Mouse (Mus musculus) layer of hippocampus, adult 2 months (tissue): Measurements from ENCODE around the gene Thsd4. TPM values are rescaled to one million over a fixed set of nuclear protein-coding genes. Genes with fewer than 3 reads are reported as not detected.
A peak's percentile ranks its signal among the peaks of the same experiment; 100 is the strongest.

Source experiments
- DNase-seq, 2 experiments: peaks; one replicate each; pipeline ENCODE4 v3.0.0; 2022; ENCODE audit warnings: low spot score in 2 of 2
- H3K27ac ChIP-seq: fragments of 200-600 bp; 2 replicates; pipeline ENCODE4 v1.8.1; 2022
- H3K4me3 ChIP-seq: fragments of 200-600 bp; 2 replicates; pipeline ENCODE4 v1.8.1; 2022; ENCODE audit warnings: mild to moderate bottlenecking
- CTCF ChIP-seq: fragments of 200-600 bp; conservative IDR thresholded peaks from 2 replicates; pipeline ENCODE4 v1.8.1; 2022; ENCODE audit warnings: antibody characterized with exemption, mild to moderate bottlenecking, moderate library complexity
- total RNA-seq, 2 experiments: library from RNA; stranded (reverse); gene quantifications; 2 replicates each; pipeline ENCODE4 v1.2.3; 2021

Thsd4 gene
- total RNA-seq, 2 experiments from 2014 or later = 18.9 to 20.9 TPM

GRCm38 (mm10) chr9:60530310-60530709, 8.5 kb upstream of the Thsd4 start:
- TF ChIP-seq CTCF = no peak
- no peak overlapping the region for H3K4me3 ChIP-seq
- no peak for DNase-seq
- no peak overlapping the region for H3K27ac ChIP-seq

GRCm38 (mm10) chr9:60529348-60530243, 7.8 kb upstream of the Thsd4 start:
- TF ChIP-seq CTCF = no peak
- no peak for DNase-seq
- no peak overlapping the region for H3K27ac ChIP-seq
- no peak overlapping the region for H3K4me3 ChIP-seq

- no peak for DNase-seq
- TF ChIP-seq CTCF = no peak
- H3K4me3 ChIP-seq = no peak overlapping the region
Observed at GRCm38 (mm10) chr9:60528269-60528668, 6.4 kb upstream of the Thsd4 start.

DNA sequence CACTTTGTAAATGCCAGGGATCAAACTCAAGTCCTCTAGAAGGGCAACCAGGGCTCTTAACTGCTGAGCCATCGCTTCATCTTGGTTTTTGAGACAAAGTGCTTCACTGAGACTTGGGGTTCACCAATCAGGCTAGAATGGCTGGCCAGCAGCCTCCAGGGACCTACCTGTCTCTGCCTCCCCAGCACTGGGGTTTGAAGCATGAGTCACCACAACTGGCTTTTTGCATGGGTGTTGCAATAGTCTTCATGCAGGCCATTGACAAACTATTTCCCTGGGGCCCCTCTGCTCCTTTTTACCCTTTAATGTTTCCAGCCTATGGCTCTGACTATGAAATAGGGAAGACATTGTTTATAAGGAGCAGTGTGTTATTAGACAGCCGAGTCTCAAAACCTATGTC, 6.0 kb upstream of the Thsd4 start:
- TF ChIP-seq CTCF = no peak
- no peak overlapping the region for H3K27ac ChIP-seq
- no peak for DNase-seq
- no peak overlapping the region for H3K4me3 ChIP-seq

More at GRCm38 (mm10) chr9:60528269-60528668, 6.4 kb upstream of the Thsd4 start:
- H3K27ac ChIP-seq = no peak overlapping the region

- no peak overlapping the region for H3K4me3 ChIP-seq
- TF ChIP-seq CTCF = no peak
- DNase-seq = no peak
- no peak overlapping the region for H3K27ac ChIP-seq
Observed at GRCm38 (mm10) chr9:60527051-60527450, 5.2 kb upstream of the Thsd4 start.

DNA sequence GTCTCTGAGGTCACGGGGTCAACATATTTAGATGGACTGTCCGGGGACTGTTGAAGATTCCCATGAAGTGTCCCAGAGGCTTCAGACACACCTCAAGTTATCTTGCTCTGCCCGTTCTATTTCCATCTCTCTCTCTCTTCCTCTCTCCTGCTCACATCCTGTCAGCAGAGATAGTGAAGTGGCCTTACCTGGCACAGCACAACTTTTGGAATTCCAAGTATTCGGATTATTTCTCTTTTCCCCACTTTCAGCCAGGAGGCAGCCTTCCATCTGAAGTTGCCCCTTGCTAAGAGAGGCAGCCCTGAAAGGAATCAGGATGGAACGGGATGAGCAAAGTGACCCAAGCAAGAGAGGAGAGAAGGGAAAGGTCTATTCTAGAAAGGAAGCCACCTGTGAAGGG, 4.3 kb upstream of the Thsd4 start:
- Histone ChIP-seq H3K27ac (no peak overlapping the region), H3K4me3 (no peak overlapping the region)
- no peak for DNase-seq
- TF ChIP-seq CTCF = no peak

DNA sequence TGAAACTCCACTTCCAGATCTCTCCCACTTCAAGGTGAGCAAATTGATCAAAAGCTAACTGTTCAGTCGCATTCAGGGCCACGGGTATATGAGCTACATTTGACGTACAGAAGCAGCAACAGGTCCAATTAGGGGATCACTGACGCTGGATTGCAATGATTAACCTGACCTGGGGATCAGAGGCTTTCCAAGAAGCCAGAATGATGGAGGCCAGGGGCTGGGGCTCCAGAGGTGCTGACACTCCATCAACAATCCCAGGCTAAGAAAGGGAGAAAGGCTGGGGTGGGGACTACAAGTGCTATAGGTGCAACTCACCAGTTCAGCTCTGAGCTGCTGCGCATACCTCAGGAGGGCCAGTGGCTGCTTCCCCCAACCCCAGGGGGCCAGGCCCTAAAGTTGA, 703 bp downstream of the Thsd4 start:
- Histone ChIP-seq H3K27ac (no peak overlapping the region), H3K4me3 (peak overlapping the region; percentile 48; the same call in 1 of the 2 replicates)
- TF ChIP-seq CTCF = no peak
- DNase-seq = no peak

DNA sequence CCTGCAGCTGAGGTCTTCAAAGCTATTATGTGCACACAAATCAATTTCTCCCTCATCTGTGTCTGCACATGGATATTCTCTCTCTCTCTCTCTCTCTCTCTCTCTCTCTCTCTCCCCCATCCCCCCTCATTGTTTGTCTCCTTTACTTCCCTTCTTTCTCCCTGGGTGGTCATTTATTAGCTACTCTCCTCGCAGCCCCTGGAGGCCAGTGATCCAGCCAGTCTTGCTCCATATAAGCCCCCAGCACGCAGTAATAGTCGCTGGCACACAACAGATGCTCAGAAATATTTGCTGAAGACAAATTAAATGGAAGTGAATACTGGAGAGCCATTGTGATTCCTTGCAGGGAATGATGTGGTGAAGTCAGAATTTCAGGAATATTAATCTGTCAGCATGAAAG, 2.2 kb downstream of the Thsd4 start:
- Histone ChIP-seq H3K4me3 (no peak overlapping the region), H3K27ac (no peak overlapping the region)
- TF ChIP-seq CTCF = no peak
- DNase-seq = no peak

GRCm38 (mm10) chr9:60518216-60518615, 3.6 kb downstream of the Thsd4 start:
- TF ChIP-seq CTCF = no peak
- Histone ChIP-seq H3K4me3 (no peak overlapping the region), H3K27ac (no peak overlapping the region)
- no peak for DNase-seq

DNA sequence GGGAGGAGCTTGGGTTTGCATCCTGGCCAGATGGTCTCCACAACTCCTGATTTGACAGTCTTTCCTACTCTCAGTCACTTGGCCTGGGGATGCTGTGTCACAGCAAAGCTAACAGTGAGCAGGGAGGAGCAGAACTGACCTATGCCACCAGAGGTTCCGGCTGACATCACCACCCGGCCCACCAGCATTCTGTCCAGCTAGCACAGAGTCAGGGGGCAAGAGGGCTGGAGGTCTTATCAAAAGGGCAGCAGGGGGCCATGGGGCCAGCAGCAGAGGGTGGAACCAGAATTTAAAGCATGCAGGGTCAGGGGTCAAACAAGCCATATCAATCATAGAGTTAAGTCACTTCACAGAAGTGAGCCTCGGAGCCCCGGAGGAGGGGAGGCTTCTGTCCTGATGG, 4.7 kb downstream of the Thsd4 start:
- Histone ChIP-seq H3K4me3 (no peak overlapping the region), H3K27ac (no peak overlapping the region)
- TF ChIP-seq CTCF = no peak
- no peak for DNase-seq

- no peak overlapping the region for H3K4me3 ChIP-seq
- DNase-seq = no peak
- no peak overlapping the region for H3K27ac ChIP-seq
- no peak for TF ChIP-seq CTCF
Observed at GRCm38 (mm10) chr9:60516379-60516778, 5.5 kb downstream of the Thsd4 start.

DNA sequence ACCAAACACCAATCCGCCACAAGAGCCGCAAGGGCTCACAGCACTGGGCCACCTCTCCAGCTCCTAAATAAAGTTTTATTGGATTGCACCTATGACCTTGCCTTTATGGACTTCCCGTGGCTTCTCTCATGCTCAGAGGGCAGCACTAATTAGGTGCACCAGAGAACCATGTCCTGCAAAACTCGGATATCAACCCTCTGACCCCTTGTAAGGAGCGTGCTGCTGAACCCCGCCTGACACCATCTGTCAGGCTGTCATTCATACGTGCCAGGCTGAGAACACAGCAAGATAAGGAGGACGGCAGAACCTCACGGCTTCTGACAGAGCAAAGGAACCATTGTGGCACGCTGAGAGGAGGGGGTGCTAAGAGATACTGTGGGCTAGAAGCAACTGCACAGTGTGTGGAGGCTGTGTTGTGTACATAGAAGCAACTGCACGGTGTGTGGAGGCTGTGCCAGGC, 8.5 kb downstream of the Thsd4 start:
- DNase-seq = no peak
- no peak overlapping the region for H3K27ac ChIP-seq
- TF ChIP-seq CTCF = no peak
- H3K4me3 ChIP-seq = no peak overlapping the region

GRCm38 (mm10) chr9:60510876-60511275, 11.0 kb downstream of the Thsd4 start:
- no peak for DNase-seq
- Histone ChIP-seq H3K4me3 (no peak overlapping the region), H3K27ac (no peak overlapping the region)
- TF ChIP-seq CTCF = no peak

DNA sequence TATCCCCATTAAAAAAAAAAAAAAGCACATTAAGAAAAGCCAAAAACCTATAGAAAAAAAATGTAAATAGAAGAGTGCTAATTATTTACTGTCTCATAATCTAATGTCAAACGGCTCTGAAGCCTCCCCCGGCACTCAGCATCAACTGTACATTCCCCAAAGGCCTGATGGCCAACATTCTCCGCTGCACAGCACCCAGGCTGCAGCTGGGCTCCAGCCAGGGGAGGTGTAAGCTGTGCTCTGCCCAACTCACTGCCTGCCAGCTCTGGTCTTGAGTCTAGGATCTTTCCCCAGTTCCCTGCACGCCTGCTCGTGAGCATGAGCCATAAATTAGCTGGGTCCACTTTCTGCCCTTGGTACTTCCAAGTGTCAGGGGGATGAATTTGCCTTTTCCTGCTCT, 15.7 kb downstream of the Thsd4 start:
- H3K27ac ChIP-seq = no peak overlapping the region
- H3K4me3 ChIP-seq = no peak overlapping the region
- no peak for TF ChIP-seq CTCF
- no peak for DNase-seq
